Mouse (Mus musculus): ENCODE data around the gene Faf1. TPM values are rescaled to one million over a fixed set of nuclear protein-coding genes. Genes with fewer than 3 reads are reported as not detected.
A peak's percentile ranks its signal among the peaks of the same experiment; 100 is the strongest.

Gene Faf1
- polyA plus RNA-seq, 1 experiment from 2014 or later, result 27.5 TPM

- H3K36me3 ChIP-seq (ENCODE audit: control insufficient read depth, insufficient read depth, low read length), result no peaks in the 10 kb centered on the region
- H3K4me3 ChIP-seq (ENCODE audit: control insufficient read depth in 1 of 2, insufficient read depth in 1 of 2, low read depth in 1 of 2, low read length in 2 of 2), result peak overlapping the region; percentile 1 to 24; a peak in 3 of 4 replicates
- no peak overlapping the region for H3K27ac ChIP-seq (replicated peaks in 1 of 2; ENCODE audit: control insufficient read depth in 1 of 2, insufficient read depth in 1 of 2, low read depth in 2 of 2, low read length in 2 of 2)
- H3K9ac ChIP-seq (ENCODE audit: low read length), result no peak overlapping the region
- ATAC-seq (ENCODE audit: insufficient number of reproducible peaks, insufficient read depth, low FRiP score, low read depth), result no peak
- H3K4me1 ChIP-seq (ENCODE audit: control insufficient read depth in 2 of 2, insufficient read depth in 2 of 2, low read length in 2 of 2), result peaks cover 7 to 34% of the 10 kb centered on the region in 2 experiments; a peak in 3 of 4 replicates
- H3K9me3 ChIP-seq (ENCODE audit: control insufficient read depth, low read length), result no peaks in the 10 kb centered on the region; the same call in 1 of the 2 replicates
- peaks cover 96% of the 10 kb centered on the region for H3K27me3 ChIP-seq (ENCODE audit: control insufficient read depth, insufficient read depth, low read length)
- WGBS, result 2% methylated on average over 66 of the region's 66 CpGs
- peak overlapping the region; percentile 49 for H3K4me2 ChIP-seq (ENCODE audit: low read length)
Observed at GRCm38 (mm10) chr4:109979461-109980320, 303.3 kb downstream of the Faf1 start.

GRCm38 (mm10) chr4:109980321-109981082, 304.1 kb downstream of the Faf1 start:
- Histone ChIP-seq H3K4me3 (ENCODE audit: control insufficient read depth in 1 of 2, insufficient read depth in 1 of 2, low read depth in 1 of 2, low read length in 2 of 2) (peak overlapping the region in 1 of 2 experiments; percentile 24; a peak in 2 of 4 replicates), H3K9ac (ENCODE audit: low read length) (no peak overlapping the region), H3K36me3 (ENCODE audit: control insufficient read depth, insufficient read depth, low read length) (no peaks in the 10 kb centered on the region), H3K4me2 (ENCODE audit: low read length) (peak overlapping the region; percentile 49), H3K4me1 (ENCODE audit: control insufficient read depth in 2 of 2, insufficient read depth in 2 of 2, low read length in 2 of 2) (peaks cover 5 to 31% of the 10 kb centered on the region in 2 experiments; a peak in 3 of 4 replicates), H3K27me3 (ENCODE audit: control insufficient read depth, insufficient read depth, low read length) (peaks cover 96% of the 10 kb centered on the region), H3K9me3 (ENCODE audit: control insufficient read depth, low read length) (no peaks in the 10 kb centered on the region; the same call in 1 of the 2 replicates), H3K27ac (replicated peaks in 1 of 2; ENCODE audit: control insufficient read depth in 1 of 2, insufficient read depth in 1 of 2, low read depth in 2 of 2, low read length in 2 of 2) (no peak overlapping the region)
- WGBS, result 13% methylated on average over 29 of the region's 29 CpGs
- ATAC-seq (ENCODE audit: insufficient number of reproducible peaks, insufficient read depth, low FRiP score, low read depth), result no peak

- peaks cover 5 to 31% of the 10 kb centered on the region in 2 experiments; a peak in 3 of 4 replicates for H3K4me1 ChIP-seq (ENCODE audit: control insufficient read depth in 2 of 2, insufficient read depth in 2 of 2, low read length in 2 of 2)
Observed at GRCm38 (mm10) chr4:109981083-109981870, 304.9 kb downstream of the Faf1 start.

GRCm38 (mm10) chr4:109981871-109982680, 305.7 kb downstream of the Faf1 start:
- under 1% methylated on average over 63 of the region's 99 CpGs for WGBS
- ATAC-seq (ENCODE audit: insufficient number of reproducible peaks, insufficient read depth, low FRiP score, low read depth), result no peak

More at GRCm38 (mm10) chr4:109981083-109981870, 304.9 kb downstream of the Faf1 start:
- peak overlapping the region in 1 of 2 experiments; percentile 49; a peak in 2 of 4 replicates for H3K4me3 ChIP-seq (ENCODE audit: control insufficient read depth in 1 of 2, insufficient read depth in 1 of 2, low read depth in 1 of 2, low read length in 2 of 2)
- ATAC-seq (ENCODE audit: insufficient number of reproducible peaks, insufficient read depth, low FRiP score, low read depth), result no peak
- no peak overlapping the region for H3K27ac ChIP-seq (replicated peaks in 1 of 2; ENCODE audit: control insufficient read depth in 1 of 2, insufficient read depth in 1 of 2, low read depth in 2 of 2, low read length in 2 of 2)
- no peaks in the 10 kb centered on the region for H3K9me3 ChIP-seq (ENCODE audit: control insufficient read depth, low read length)
- H3K9ac ChIP-seq (ENCODE audit: low read length), result no peak overlapping the region
- H3K27me3 ChIP-seq (ENCODE audit: control insufficient read depth, insufficient read depth, low read length), result peaks cover 95% of the 10 kb centered on the region
- 4% methylated on average over 35 of the region's 37 CpGs for WGBS
- H3K4me2 ChIP-seq (ENCODE audit: low read length), result peak overlapping the region; percentile 83
- no peaks in the 10 kb centered on the region for H3K36me3 ChIP-seq (ENCODE audit: control insufficient read depth, insufficient read depth, low read length)

GRCm38 (mm10) chr4:109982681-109983265, 306.4 kb downstream of the Faf1 start:
- Histone ChIP-seq H3K4me2 (ENCODE audit: low read length) (peak overlapping the region; percentile 83), H3K36me3 (ENCODE audit: control insufficient read depth, insufficient read depth, low read length) (no peaks in the 10 kb centered on the region), H3K9me3 (ENCODE audit: control insufficient read depth, low read length) (no peaks in the 10 kb centered on the region), H3K4me3 (ENCODE audit: control insufficient read depth in 1 of 2, insufficient read depth in 1 of 2, low read depth in 1 of 2, low read length in 2 of 2) (peak overlapping the region; percentile 39 to 49; a peak in 3 of 4 replicates), H3K27me3 (ENCODE audit: control insufficient read depth, insufficient read depth, low read length) (peaks cover 96% of the 10 kb centered on the region), H3K27ac (replicated peaks in 1 of 2; ENCODE audit: control insufficient read depth in 1 of 2, insufficient read depth in 1 of 2, low read depth in 2 of 2, low read length in 2 of 2) (no peak overlapping the region), H3K9ac (ENCODE audit: low read length) (no peak overlapping the region; the same call in 1 of the 2 replicates), H3K4me1 (ENCODE audit: control insufficient read depth in 2 of 2, insufficient read depth in 2 of 2, low read length in 2 of 2) (peaks cover 5 to 31% of the 10 kb centered on the region in 2 experiments; a peak in 3 of 4 replicates)
- no peak for ATAC-seq (ENCODE audit: insufficient number of reproducible peaks, insufficient read depth, low FRiP score, low read depth)
- 6% methylated on average over 29 of the region's 30 CpGs for WGBS

More at GRCm38 (mm10) chr4:109981871-109982680, 305.7 kb downstream of the Faf1 start:
- Histone ChIP-seq H3K9ac (ENCODE audit: low read length) (peak overlapping the region; percentile 61), H3K27me3 (ENCODE audit: control insufficient read depth, insufficient read depth, low read length) (peaks cover 96% of the 10 kb centered on the region), H3K36me3 (ENCODE audit: control insufficient read depth, insufficient read depth, low read length) (no peaks in the 10 kb centered on the region), H3K4me1 (ENCODE audit: control insufficient read depth in 2 of 2, insufficient read depth in 2 of 2, low read length in 2 of 2) (peaks cover 5 to 31% of the 10 kb centered on the region in 2 experiments; a peak in 3 of 4 replicates), H3K4me2 (ENCODE audit: low read length) (peak overlapping the region; percentile 83), H3K9me3 (ENCODE audit: control insufficient read depth, low read length) (no peaks in the 10 kb centered on the region), H3K4me3 (ENCODE audit: control insufficient read depth in 1 of 2, insufficient read depth in 1 of 2, low read depth in 1 of 2, low read length in 2 of 2) (peak overlapping the region; percentile 39 to 49), H3K27ac (replicated peaks in 1 of 2; ENCODE audit: control insufficient read depth in 1 of 2, insufficient read depth in 1 of 2, low read depth in 2 of 2, low read length in 2 of 2) (no peak overlapping the region)

- H3K36me3 ChIP-seq (ENCODE audit: control insufficient read depth, insufficient read depth, low read length), result no peaks in the 10 kb centered on the region
- H3K27ac ChIP-seq (replicated peaks in 1 of 2; ENCODE audit: control insufficient read depth in 1 of 2, insufficient read depth in 1 of 2, low read depth in 2 of 2, low read length in 2 of 2), result no peak overlapping the region
- WGBS, result 2% methylated on average over 49 of the region's 49 CpGs
- peaks cover 94% of the 10 kb centered on the region for H3K27me3 ChIP-seq (ENCODE audit: control insufficient read depth, insufficient read depth, low read length)
- H3K4me1 ChIP-seq (ENCODE audit: control insufficient read depth in 2 of 2, insufficient read depth in 2 of 2, low read length in 2 of 2), result peaks cover 5 to 25% of the 10 kb centered on the region in 2 experiments; a peak in 3 of 4 replicates
- peak overlapping the region; percentile 32 for H3K4me2 ChIP-seq (ENCODE audit: low read length)
- no peak for ATAC-seq (ENCODE audit: insufficient number of reproducible peaks, insufficient read depth, low FRiP score, low read depth)
- H3K9ac ChIP-seq (ENCODE audit: low read length), result no peak overlapping the region
- H3K9me3 ChIP-seq (ENCODE audit: control insufficient read depth, low read length), result no peaks in the 10 kb centered on the region
- peak overlapping the region in 1 of 2 experiments; percentile 16; a peak in 1 of 4 replicates for H3K4me3 ChIP-seq (ENCODE audit: control insufficient read depth in 1 of 2, insufficient read depth in 1 of 2, low read depth in 1 of 2, low read length in 2 of 2)
Observed at GRCm38 (mm10) chr4:109983281-109984001, 307.1 kb downstream of the Faf1 start.

All from heart, embryonic 14.5 days (tissue).